Mouse (Mus musculus) urinary bladder, postnatal 36 days (tissue): ENCODE measurements around the gene Cdkn1b.
A peak's percentile ranks its signal among the peaks of the same experiment; 100 is the strongest.

Experiments used
- DNase-seq, 2 experiments: peaks; one replicate each; pipeline ENCODE4 v3.0.0; 2022; ENCODE audit warnings: low spot score in 2 of 2, mixed read lengths in 1 of 2

Gene Cdkn1b

DNA sequence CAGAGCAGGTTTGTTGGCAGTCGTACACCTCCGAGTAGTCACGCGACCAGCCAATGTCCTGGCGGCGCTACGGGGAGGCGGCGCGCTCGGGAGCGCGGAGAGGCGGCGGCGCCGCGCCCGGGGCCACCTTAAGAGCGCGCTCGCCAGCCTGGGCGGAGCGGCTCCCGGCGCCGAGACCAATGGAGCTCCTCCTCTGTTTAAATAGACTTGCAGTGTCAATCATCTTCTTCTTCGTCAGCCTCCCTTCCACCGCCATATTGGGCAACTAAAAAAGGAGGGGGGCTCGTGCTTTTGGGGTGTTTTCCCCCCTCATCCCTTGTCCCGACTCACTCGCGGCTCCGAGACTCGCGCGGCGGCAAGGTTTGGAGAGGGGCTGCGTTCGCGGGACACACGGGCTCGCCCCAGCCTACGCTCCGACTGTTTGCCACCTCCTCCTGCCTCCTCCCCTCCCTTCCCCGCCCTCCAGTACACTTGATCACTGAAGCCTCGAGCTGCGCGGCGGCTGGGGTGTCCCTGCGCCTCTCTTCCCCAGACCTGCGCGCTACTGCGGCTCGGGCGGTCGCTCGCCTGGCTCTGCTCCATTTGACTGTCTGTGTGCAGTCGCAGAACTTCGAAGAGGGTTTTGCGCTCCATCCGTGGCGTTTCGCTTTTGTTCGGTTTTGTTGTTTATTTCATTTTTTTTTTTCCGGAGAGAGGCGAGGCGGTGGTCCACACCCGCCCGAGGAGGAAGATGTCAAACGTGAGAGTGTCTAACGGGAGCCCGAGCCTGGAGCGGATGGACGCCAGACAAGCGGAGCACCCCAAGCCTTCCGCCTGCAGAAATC lies at the start of gene Cdkn1b:
Gene Cdkn1b (plus strand): TSS at position 212 of the 824 bp plus-strand sequence.
- DNase-seq: peak; percentile 87 to 92

- no peak for DNase-seq
Observed at GRCm38 (mm10) chr6:134870887-134871286, 49.3 kb upstream of the Cdkn1b start.

- no peak for DNase-seq
Observed at GRCm38 (mm10) chr6:134872236-134872635, 48.0 kb upstream of the Cdkn1b start.

- DNase-seq: no peak
Observed at GRCm38 (mm10) chr6:134873018-134873417, 47.2 kb upstream of the Cdkn1b start.

GRCm38 (mm10) chr6:134876795-134877194 lies 43.4 kb upstream of the Cdkn1b start:
- peak in 1 of 2 experiments; percentile 20 for DNase-seq

DNA sequence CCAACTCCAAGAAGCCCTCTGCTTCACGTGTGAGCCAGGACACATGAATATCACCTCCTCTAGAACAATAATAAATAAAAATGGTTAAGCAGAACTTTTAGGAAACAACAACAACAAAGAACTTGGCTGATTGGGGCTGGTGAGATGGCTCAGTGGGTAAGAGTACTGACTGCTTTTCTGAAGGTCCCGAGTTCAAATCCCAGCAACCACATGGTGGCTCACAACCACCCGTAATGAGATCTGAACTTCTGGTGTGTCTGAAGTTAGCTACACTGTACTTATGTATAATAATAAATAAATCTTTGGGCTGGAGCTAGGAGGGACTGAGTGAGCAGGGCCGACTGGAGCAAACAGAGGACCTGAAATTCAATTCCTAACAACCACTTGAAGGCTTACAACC lies 42.9 kb upstream of the Cdkn1b start:
- no peak for DNase-seq

- DNase-seq: no peak
Observed at GRCm38 (mm10) chr6:134877892-134878291, 42.3 kb upstream of the Cdkn1b start.

- no peak for DNase-seq
Observed at GRCm38 (mm10) chr6:134879556-134879955, 40.6 kb upstream of the Cdkn1b start.

- DNase-seq: no peak
Observed at GRCm38 (mm10) chr6:134880046-134880445, 40.2 kb upstream of the Cdkn1b start.

- no peak for DNase-seq
Observed at GRCm38 (mm10) chr6:134883661-134884060, 36.5 kb upstream of the Cdkn1b start.

DNA sequence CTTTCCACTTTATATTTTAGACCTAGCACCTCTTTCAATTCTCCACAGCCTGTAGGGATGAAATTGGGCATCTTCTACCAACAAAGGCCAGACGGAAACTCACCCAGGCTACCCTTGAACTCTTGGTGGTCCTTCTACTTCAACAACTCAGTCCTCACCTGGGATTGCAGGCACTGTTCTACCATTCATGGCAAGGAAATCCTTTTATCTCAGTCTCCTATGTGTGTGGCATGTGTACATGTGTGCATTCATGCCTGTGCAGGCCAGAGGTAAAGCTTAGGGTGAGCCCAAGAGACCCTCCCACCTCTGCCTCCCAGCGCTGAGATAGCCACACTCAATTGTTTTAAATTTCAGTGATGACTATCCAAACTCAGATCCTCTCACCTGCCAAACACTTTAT lies 34.7 kb upstream of the Cdkn1b start:
- no peak for DNase-seq

- no peak for DNase-seq
Observed at GRCm38 (mm10) chr6:134886475-134886874, 33.7 kb upstream of the Cdkn1b start.

DNA sequence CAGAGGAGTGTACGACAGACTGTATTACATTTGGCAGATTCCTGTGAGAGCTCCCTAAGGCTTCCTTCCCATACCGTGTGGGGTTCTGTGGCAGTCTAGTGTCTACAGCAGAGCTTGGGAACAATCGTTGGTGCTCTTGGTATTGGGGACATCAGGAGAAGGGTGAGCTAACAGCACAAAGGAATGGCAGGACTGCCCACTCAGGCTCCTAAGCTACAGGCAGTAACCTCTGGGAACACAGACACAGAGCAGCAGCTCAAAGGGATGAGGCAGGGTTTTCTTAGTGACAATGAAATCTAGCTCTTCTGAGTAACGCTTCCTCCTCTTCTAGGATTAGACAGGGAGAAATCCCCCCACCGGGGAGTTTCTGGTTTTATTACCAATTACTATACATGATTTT lies 33.2 kb upstream of the Cdkn1b start:
- no peak for DNase-seq

- no peak for DNase-seq
Observed at GRCm38 (mm10) chr6:134887711-134888449, 32.3 kb upstream of the Cdkn1b start.

- no peak for DNase-seq
Observed at GRCm38 (mm10) chr6:134888563-134889017, 31.6 kb upstream of the Cdkn1b start.

DNA sequence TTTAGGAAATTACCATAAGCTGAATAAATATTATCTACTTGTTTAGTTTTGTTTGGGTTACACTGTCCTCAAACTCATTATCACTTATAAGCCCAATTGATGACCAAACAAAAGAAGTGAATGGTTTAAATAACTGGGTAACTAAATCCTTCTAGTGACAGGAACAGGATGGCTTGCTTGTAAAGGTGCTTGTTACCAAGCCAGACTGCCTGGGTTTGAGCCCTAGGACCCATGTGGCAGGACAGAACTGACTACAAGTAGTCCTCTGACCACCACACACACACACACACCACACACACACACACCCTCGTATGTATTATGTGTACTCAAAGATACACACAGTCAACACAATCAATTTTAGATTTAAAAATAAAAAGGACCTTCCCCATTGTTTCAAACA lies 30.4 kb upstream of the Cdkn1b start:
- DNase-seq: no peak

DNA sequence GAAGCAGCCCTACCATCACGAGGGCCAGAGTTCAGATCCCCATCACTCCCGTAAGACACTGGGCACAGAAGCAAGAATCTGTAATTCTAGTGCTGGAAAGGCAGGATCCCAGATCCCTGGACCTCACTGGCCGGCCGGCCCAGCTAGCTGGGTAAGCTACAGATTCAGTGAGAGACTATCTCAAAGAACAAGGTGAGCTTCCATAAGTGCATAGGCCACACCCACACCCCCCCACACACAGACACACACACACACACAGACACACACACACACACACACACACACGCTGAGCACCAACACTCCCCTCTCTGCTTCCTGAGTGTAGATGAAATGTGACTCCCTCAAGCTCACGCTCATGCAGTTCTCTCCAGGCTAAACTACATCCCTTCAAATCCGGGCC lies 29.8 kb upstream of the Cdkn1b start:
- no peak for DNase-seq

DNA sequence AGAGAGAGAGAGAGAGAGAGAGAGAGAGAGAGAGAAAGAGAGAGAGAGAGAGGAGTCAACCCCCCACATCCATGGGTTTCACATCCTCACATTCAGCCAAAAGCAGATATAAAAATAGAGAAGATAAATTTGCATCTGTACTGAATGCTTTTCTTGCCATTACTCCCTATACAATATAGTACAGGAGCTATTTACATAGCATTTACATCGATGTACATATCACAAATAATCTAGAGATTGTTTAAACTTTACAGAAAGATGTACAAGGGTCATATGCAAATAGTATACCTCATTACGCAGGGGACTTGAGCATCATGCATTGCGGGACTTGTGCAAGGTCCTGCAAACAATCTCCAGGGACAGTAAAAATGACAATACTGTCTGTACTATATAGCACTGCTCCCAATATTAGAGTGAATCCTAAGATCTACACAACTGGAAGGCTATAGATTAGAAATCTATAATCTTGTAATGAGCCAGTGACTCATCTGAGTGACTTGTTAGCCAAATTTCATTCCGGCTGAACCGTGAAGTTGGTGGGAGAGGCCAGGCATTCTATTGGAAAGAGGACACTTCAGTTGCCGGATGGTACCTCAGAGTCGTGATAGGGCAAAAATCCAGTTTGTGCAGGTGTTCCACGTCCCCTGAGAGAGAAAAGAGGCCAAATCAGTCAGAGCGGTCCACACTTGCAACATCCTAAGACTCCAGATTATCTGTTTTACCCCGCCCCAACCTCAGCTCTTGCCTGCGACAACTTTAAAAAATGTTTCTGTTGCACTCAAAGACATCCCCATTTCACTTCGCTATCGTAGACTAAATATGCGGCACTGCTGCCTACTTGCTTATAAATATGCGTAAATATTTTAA lies 23.4 kb upstream of the Cdkn1b start:
- DNase-seq: no peak

DNA sequence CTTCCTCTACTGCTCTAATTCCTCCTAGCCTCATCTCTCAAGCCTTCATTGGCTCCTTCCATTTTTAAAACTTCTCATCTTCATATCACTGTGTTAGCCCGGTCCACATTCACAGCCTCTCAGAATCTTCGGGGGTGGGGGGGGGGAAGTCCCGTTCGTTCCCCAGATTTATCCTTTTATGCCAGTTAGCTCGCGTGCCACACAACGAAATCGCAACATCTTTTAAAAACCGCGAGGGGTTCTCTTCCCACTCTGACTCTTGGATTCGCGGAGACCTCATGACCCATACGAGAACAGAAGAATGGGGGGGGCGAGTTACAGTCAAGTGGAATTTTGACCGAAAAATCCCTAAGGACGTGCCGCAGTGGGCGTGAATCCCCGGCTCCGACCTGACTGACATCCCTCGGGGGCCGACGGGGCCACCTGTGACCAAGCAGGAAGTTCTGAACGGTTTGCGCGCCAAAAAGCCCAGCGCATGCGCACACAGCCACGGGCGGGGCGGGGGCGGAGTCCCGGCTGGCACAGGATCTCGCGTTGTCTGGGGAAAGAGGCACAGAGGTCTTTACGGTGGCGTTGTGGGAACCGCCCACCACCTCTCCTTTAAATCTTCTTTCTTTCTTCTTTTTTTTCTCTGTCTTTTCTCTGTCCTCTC lies 22.6 kb upstream of the Cdkn1b start:
- DNase-seq: peak; percentile 96 to 97

DNA sequence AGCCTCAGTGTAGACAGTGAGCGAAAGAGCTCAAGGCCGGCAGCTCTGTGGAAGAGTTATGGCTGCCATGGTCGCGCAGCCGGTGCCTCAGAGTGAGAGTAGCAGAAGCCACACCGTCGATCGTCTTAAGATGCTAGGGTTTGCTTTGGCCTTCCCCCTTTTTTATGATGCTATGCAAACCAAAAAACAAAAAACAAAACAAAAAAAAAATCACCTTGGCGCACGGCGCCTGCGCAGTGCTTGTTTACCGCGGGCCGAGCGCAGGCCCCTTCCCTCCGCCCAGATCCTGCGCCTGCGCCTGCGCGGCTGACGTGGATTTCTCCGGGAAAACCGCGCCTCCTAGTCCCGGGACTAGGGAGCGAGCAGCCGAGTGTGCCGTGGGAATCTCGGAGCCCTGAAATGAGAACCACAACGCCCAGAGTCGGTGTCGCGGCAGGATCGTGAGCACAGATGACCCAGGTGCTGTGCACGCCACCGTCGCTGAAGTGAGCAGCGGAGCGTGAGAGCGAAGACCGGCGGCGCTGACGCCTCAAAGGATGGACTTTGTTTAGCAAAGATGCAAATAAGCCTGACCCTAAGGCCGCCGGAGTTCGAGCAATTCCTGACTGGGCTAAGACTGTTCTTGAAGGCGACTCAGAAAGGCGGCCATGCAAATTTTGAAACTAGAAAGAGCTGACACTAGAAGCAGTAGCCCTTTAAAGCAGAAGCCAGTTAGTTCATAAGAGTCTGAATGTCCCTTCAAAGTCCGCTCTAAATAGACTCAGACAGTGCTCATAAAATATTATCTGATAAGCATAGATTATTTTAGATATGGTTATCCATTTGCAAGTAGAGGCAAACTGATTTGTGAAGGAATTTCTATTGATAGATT lies 21.9 kb upstream of the Cdkn1b start, which contains the start of gene Gpr19:
Gene Gpr19 (minus strand): TSS at position 484 of the 871 bp plus-strand sequence.
- DNase-seq: peak; percentile 86 to 90
